Mouse (Mus musculus): Measurements from ENCODE around the gene Tdrkh. TPM values are rescaled to one million over a fixed set of nuclear protein-coding genes. Genes with fewer than 3 reads are reported as not detected.

Tdrkh gene
- polyA plus RNA-seq, 1 experiment from 2014 or later: 9.4 TPM

DNA sequence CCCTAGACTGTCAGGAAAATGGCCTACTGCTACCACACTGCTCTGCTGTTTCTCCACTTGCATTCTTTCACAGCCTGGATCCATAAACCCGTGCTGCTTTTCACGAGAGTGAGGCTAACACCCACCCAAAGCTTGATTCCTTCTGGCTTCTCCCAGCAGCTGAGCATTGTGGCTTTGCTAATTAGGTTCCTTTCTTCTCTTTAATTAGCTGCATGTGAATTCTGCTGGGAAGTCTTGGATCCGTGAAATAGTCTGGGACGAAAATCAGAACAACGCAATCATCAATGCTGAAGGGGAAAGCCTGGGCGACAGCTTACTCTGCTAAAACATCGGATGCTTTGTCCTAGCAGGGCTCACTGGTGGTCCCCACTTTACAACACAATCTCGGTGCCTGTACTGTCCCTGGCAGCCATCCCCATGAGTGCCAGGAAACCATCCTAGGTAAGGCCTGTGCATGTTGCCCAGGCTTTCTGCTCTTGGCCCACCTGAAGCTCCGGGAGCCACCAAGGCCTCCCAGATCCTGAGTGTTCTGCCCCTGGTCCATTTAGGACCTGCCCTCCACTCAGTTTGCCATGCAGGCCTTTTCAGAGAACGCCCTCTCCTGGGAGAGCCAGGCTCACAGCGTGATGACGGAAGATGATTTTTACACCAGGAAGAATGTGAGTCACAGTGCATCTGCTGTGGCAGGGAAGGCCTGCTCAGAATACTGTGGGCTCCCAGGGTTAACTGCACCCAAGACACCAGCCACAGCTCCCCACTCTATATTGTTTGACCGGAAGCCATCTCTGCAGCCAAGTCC lies 52.8 kb downstream of the Tdrkh start:
- no peak for ATAC-seq (ENCODE audit: insufficient read depth, low FRiP score, low read depth)
- Histone ChIP-seq H3K36me3 (no peaks in the 10 kb centered on the region), H3K4me1 (no peaks in the 10 kb centered on the region), H3K9ac (no peak overlapping the region), H3K4me3 (replicated peaks) (no peak overlapping the region), H3K9me3 (no peaks in the 10 kb centered on the region), H3K4me2 (no peak overlapping the region), H3K27ac (no peak overlapping the region), H3K27me3 (replicated peaks) (no peaks in the 10 kb centered on the region)
- WGBS: 75% methylated on average over 13 of the region's 13 CpGs

DNA sequence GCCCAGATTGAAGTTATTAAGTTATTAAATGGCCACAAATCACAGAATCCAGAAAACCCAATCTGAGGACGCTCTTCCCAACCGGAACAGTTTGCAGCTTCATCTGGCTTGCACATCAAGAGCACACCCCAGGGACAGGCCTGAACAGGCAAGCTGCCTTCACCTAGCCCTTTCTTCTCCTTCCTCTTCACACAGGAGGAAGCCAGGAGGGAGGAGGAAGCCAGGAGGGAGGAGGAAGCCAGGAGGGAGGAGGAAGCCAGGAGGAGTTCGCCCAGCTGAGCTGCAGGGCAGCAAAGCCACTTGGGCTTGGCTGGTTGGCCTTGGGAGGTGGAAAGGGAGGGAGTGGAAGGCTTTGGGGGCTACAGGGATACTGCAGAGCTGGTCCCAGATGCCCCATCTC lies 55.9 kb downstream of the Tdrkh start:
- ATAC-seq (ENCODE audit: insufficient read depth, low FRiP score, low read depth): peak; percentile 32; the same call in 1 of the 2 replicates
- Histone ChIP-seq H3K9me3 (no peaks in the 10 kb centered on the region), H3K9ac (no peak overlapping the region), H3K36me3 (no peaks in the 10 kb centered on the region), H3K4me3 (replicated peaks) (no peak overlapping the region), H3K4me2 (no peak overlapping the region), H3K4me1 (0 out of 2 replicates have a peak, but pooled peaks cover 4% of the 10 kb centered on the region), H3K27me3 (replicated peaks) (no peaks in the 10 kb centered on the region), H3K27ac (0 out of 2 replicates have a peak overlapping the region, but pooled peaks have one; percentile 33)
- WGBS: 59% methylated on average over 3 of the region's 3 CpGs

DNA sequence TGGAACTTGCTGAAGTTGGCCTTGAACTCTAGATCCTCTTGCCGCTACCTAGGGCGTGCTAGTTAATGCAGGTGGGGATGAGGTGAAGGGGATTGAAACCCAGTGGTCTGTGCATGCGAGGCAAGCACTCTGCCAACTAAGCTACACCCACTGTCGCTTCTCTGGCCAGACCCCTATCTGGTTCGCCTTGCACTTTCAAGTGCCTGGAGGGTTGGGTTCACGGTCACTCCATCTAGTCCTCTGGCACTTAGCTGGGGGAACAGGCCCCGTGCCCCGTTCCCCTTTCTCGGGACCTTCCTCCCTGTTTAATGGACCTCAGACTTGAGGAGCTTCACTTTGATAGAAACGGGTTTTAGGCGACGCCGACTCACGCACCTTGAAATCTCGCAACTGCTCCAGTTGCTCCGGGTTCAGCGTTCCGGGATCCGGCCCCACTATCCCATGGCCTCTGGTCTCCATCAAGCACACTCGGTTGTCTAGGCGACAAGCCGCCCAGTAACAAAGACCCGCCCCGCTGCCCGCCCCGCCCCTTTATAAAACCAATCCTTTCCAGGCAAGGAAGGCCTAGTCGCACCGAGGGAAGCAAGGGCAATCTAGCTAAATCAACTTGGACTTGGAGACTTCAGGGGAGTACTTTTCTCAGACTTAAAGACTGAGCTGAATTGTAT lies 59.5 kb downstream of the Tdrkh start:
- H3K36me3 ChIP-seq: no peaks in the 10 kb centered on the region
- peak overlapping the region; percentile 49 for H3K4me2 ChIP-seq
- no peaks in the 10 kb centered on the region for H3K27me3 ChIP-seq (replicated peaks)
- H3K9ac ChIP-seq: no peak overlapping the region
- ATAC-seq (ENCODE audit: insufficient read depth, low FRiP score, low read depth): peak; percentile 59; the same call in 1 of the 2 replicates
- peak overlapping the region; percentile 59 for H3K27ac ChIP-seq
- no peaks in the 10 kb centered on the region for H3K9me3 ChIP-seq
- 0 out of 2 replicates have a peak, but pooled peaks cover 4% of the 10 kb centered on the region for H3K4me1 ChIP-seq
- peak overlapping the region; percentile 15; the same call in 1 of the 2 replicates for H3K4me3 ChIP-seq (replicated peaks)
- WGBS: 10% methylated on average over 28 of the region's 28 CpGs

DNA sequence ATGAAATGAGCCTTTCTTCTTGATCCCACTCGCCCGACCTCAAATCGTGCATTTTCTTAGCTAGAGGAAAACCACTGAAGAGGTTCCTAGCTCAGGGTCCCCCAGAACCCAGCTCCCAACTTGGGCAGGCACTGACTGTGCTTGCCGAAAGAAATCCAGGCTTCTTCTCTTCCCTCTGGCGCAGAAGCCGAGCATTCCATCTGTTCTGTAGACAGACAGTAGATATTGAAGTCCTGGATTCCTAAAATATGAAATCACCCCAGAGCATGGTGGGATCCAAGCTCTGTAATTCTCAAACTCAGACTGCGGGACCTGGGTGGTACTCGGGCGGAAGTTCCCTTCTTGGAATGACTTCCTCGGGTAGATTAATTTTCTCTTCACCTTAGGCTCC lies 60.0 kb downstream of the Tdrkh start:
- no peaks in the 10 kb centered on the region for H3K27me3 ChIP-seq (replicated peaks)
- H3K4me3 ChIP-seq (replicated peaks): no peak overlapping the region
- no peak overlapping the region for H3K9ac ChIP-seq
- H3K36me3 ChIP-seq: no peaks in the 10 kb centered on the region
- peak overlapping the region; percentile 59 for H3K27ac ChIP-seq
- ATAC-seq (ENCODE audit: insufficient read depth, low FRiP score, low read depth): no peak
- 51% methylated on average over 10 of the region's 10 CpGs for WGBS
- H3K9me3 ChIP-seq: no peaks in the 10 kb centered on the region
- H3K4me1 ChIP-seq: 0 out of 2 replicates have a peak, but pooled peaks cover 4% of the 10 kb centered on the region
- H3K4me2 ChIP-seq: peak overlapping the region; percentile 49; the same call in 1 of the 2 replicates

GRCm38 (mm10) chr3:94473567-94474232 lies 60.6 kb downstream of the Tdrkh start:
- 44% methylated on average over 5 of the region's 5 CpGs for WGBS
- Histone ChIP-seq H3K9ac (no peak overlapping the region), H3K27me3 (replicated peaks) (peaks cover 4% of the 10 kb centered on the region), H3K4me3 (replicated peaks) (no peak overlapping the region), H3K27ac (no peak overlapping the region), H3K9me3 (no peaks in the 10 kb centered on the region), H3K4me2 (no peak overlapping the region), H3K36me3 (no peaks in the 10 kb centered on the region), H3K4me1 (0 out of 2 replicates have a peak, but pooled peaks cover 4% of the 10 kb centered on the region)
- no peak for ATAC-seq (ENCODE audit: insufficient read depth, low FRiP score, low read depth)

DNA sequence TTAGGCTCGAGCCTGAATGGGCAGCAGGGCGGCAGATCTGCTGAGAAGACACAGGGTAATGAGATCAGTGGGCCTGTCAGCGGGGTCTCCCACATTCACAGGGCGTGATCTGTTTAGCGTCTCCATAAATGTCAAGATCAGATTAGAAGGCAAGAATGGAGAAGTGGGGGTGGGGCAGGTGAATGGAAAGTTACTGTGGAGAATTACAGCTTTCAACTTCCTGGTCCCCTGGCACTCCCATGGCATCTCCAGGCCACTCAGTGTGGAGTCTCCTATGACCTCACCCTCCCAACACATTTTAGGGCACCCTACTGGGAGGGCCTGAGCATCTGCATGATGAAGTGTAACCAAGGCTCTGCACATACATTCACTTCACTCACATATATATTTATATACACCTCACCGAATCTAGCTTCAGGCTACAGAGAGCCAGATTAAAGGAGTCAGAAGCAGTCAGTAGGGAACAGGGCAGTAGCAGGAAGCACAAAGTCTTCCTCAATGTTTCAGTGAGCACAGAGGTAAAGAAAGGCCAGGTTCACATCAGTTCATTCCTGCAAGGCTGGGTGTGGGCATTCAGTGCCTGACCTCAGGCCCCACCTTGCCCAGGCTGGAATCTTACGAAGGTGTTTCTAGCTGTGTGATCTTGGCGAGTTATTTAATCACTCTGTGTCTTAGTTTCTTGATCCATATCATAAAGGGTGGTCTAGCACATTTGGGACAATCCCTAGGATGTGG lies 63.4 kb downstream of the Tdrkh start:
- peaks cover 12% of the 10 kb centered on the region for H3K27me3 ChIP-seq (replicated peaks)
- H3K4me2 ChIP-seq: no peak overlapping the region
- peak overlapping the region; percentile 9; the same call in 1 of the 2 replicates for H3K27ac ChIP-seq
- H3K9ac ChIP-seq: no peak overlapping the region
- H3K36me3 ChIP-seq: no peaks in the 10 kb centered on the region
- H3K4me1 ChIP-seq: 0 out of 2 replicates have a peak, but pooled peaks cover 8% of the 10 kb centered on the region
- H3K9me3 ChIP-seq: no peaks in the 10 kb centered on the region
- 37% methylated on average over 8 of the region's 8 CpGs for WGBS
- H3K4me3 ChIP-seq (replicated peaks): no peak overlapping the region
- 0 out of 2 replicates have a peak, but pooled peaks have one; percentile 41 for ATAC-seq (ENCODE audit: insufficient read depth, low FRiP score, low read depth)

GRCm38 (mm10) chr3:94477444-94477843 lies 64.4 kb downstream of the Tdrkh start:
- 52% methylated on average over 4 of the region's 4 CpGs for WGBS
- no peaks in the 10 kb centered on the region for H3K36me3 ChIP-seq
- no peaks in the 10 kb centered on the region for H3K9me3 ChIP-seq
- no peak overlapping the region for H3K4me2 ChIP-seq
- no peak overlapping the region for H3K4me3 ChIP-seq (replicated peaks)
- H3K27me3 ChIP-seq (replicated peaks): peaks cover 12% of the 10 kb centered on the region
- H3K4me1 ChIP-seq: 0 out of 2 replicates have a peak, but pooled peaks cover 7% of the 10 kb centered on the region
- no peak overlapping the region for H3K9ac ChIP-seq
- no peak overlapping the region for H3K27ac ChIP-seq
- no peak for ATAC-seq (ENCODE audit: insufficient read depth, low FRiP score, low read depth)

- no peak within 1 kb of the TSS for H3K9ac ChIP-seq
Observed at GRCm38 (mm10) chr3:94477981-94478422, 64.9 kb downstream of the Tdrkh start, which contains the start of gene Celf3. Gene Celf3 (plus strand): TSS chr3:94478295.

DNA sequence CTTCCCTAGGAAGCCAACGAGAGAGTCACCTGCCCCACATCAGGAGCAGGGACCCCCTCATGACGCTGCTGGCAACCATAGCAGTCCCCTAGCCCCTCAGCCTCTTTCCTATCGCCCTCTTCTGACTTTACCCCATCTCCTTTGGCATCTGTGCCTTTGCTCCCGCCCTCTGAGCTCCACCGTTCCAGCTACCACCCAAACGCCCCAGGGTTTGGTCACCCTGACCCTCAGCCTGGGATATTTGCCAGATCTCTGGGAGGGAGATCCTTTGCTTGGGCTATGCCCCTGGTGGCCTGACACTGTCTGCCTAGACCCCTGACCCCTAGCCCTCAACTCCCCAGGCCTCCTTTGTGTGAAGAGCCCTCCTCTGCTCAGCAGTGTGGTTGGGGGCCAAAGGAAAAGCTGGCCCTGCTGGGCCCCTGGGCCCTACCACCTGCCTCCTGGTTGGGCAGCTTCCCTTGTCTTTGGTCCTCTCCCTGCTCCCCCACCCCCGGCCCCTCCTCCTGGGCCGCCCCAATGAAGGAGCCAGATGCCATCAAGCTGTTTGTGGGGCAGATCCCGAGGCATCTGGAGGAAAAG lies 65.6 kb downstream of the Tdrkh start:
- Histone ChIP-seq H3K4me2 (no peak overlapping the region), H3K9ac (no peak overlapping the region), H3K4me3 (replicated peaks) (peak overlapping the region; percentile 19; the same call in 1 of the 2 replicates), H3K4me1 (0 out of 2 replicates have a peak, but pooled peaks cover 4% of the 10 kb centered on the region), H3K36me3 (no peaks in the 10 kb centered on the region), H3K9me3 (no peaks in the 10 kb centered on the region), H3K27ac (no peak overlapping the region), H3K27me3 (replicated peaks) (peaks cover 12% of the 10 kb centered on the region)
- no peak for ATAC-seq (ENCODE audit: insufficient read depth, low FRiP score, low read depth)
- WGBS: 18% methylated on average over 9 of the region's 9 CpGs

More at GRCm38 (mm10) chr3:94477981-94478422, 64.9 kb downstream of the Tdrkh start, which contains the start of gene Celf3:
- Histone ChIP-seq H3K4me3 (replicated peaks) (peak within 1 kb of the TSS; percentile 19; the same call in 1 of the 2 replicates), H3K27ac (no peak within 1 kb of the TSS), H3K4me2 (no peak within 1 kb of the TSS), H3K9me3 (no peaks in the 10 kb centered on the region), H3K4me1 (0 out of 2 replicates have a peak, but pooled peaks cover 4% of the 10 kb centered on the region), H3K36me3 (no peaks in the 10 kb centered on the region), H3K27me3 (replicated peaks) (peaks cover 12% of the 10 kb centered on the region)
- WGBS: 1% methylated on average over 14 of the region's 14 CpGs
- ATAC-seq (ENCODE audit: insufficient read depth, low FRiP score, low read depth): peak; percentile 36; the same call in 1 of the 2 replicates

- H3K4me3 ChIP-seq (replicated peaks): peak overlapping the region; percentile 13; the same call in 1 of the 2 replicates
- no peak for ATAC-seq (ENCODE audit: insufficient read depth, low FRiP score, low read depth)
- H3K27me3 ChIP-seq (replicated peaks): peaks cover 12% of the 10 kb centered on the region
- no peak overlapping the region for H3K9ac ChIP-seq
- peak overlapping the region; percentile 47 for H3K4me2 ChIP-seq
- 5% methylated on average over 11 of the region's 11 CpGs for WGBS
- no peaks in the 10 kb centered on the region for H3K36me3 ChIP-seq
- no peak overlapping the region for H3K27ac ChIP-seq
- no peaks in the 10 kb centered on the region for H3K9me3 ChIP-seq
- H3K4me1 ChIP-seq: 0 out of 2 replicates have a peak, but pooled peaks cover 4% of the 10 kb centered on the region
Observed at GRCm38 (mm10) chr3:94479564-94479963, 66.5 kb downstream of the Tdrkh start.
